Mouse (Mus musculus) liver, embryonic 11.5 days (tissue): ENCODE data around the gene Gstt1. TPM values are rescaled to one million over a fixed set of nuclear protein-coding genes. Genes with fewer than 3 reads are reported as not detected.
"Not testable (repeated sequence)": the region's sequence is repeated elsewhere in the genome, so short reads cannot be mapped to it uniquely, and the experiment has no call there.

Experiments used
- ATAC-seq: fragments of 200-750 bp; cut with Nextera tagmentation; replicated peaks from 2 replicates; pipeline ENCODE4 v1.8.0; 2017; ENCODE audit warnings: moderate number of reproducible peaks, mild to moderate bottlenecking, moderate TSS enrichment, moderate library complexity; ENCODE audit not compliant: low FRiP score
- DNase-seq: peaks from one replicate; pipeline ENCODE4 v3.0.0-alpha.2; 2017; ENCODE audit warnings: low spot score
- H3K27ac ChIP-seq: fragments of 300-500 bp; sonication (generic); 2 replicates; pipeline ENCODE4 v1.5.1; 2014; ENCODE audit warnings: mild to moderate bottlenecking, low read depth, low read length, control low read depth
- H3K27me3 ChIP-seq: fragments of 300-500 bp; sonication (generic); replicated peaks from 2 replicates; pipeline ENCODE4 v1.6.1; 2014; ENCODE audit warnings: low read length, mixed read lengths; ENCODE audit not compliant: control insufficient read depth, insufficient read depth
- H3K36me3 ChIP-seq: fragments of 300-500 bp; sonication (generic); 2 replicates; pipeline ENCODE4 v1.6.1; 2014; ENCODE audit warnings: mild to moderate bottlenecking, low read length, moderate library complexity, mixed read lengths; ENCODE audit not compliant: control insufficient read depth, insufficient read depth
- H3K4me1 ChIP-seq: fragments of 300-500 bp; sonication (generic); replicated peaks from 2 replicates; pipeline ENCODE4 v1.6.1; 2014; ENCODE audit warnings: low read length, mixed read lengths; ENCODE audit not compliant: control insufficient read depth, insufficient read depth
- H3K4me2 ChIP-seq: fragments of 300-500 bp; sonication (generic); 2 replicates; pipeline ENCODE4 v1.6.1; 2014; ENCODE audit warnings: mild to moderate bottlenecking, control low read depth, moderate library complexity
- H3K4me3 ChIP-seq: fragments of 300-500 bp; sonication (generic); 2 replicates; pipeline ENCODE4 v1.5.1; 2014; ENCODE audit warnings: low read depth, low read length, control low read depth
- H3K9ac ChIP-seq: fragments of 300-500 bp; sonication (generic); 2 replicates; pipeline ENCODE4 v1.6.1; 2014; ENCODE audit warnings: low read depth, low read length, control low read depth
- H3K9me3 ChIP-seq: fragments of 300-500 bp; sonication (generic); 2 replicates; pipeline ENCODE4 v1.6.1; 2016; ENCODE audit warnings: low read length, inconsistent platforms, mixed read lengths; ENCODE audit not compliant: control insufficient read depth
- WGBS: fragments of 180-500 bp; shearing (Covaris S2); extraction: QIAGEN DNeasy Blood & Tissue Kit; methylation state at CpG from one replicate; pipeline ENCODE4 v1.1.7; 2014; 5-methylcytosine and 5-hydroxymethylcytosine counted together
- polyA plus RNA-seq: library from polyadenylated mRNA; unstranded; fragments of >200 nt; fragmentation: Nextera tagmentation; extraction: Ambion mirVana; gene quantifications from 2 replicates; pipeline ENCODE4 v1.2.1, GENCODE M21; 2014

The Gstt1 gene
- polyA plus RNA-seq, 1 experiment from 2014 or later, result 43.0 TPM

DNA sequence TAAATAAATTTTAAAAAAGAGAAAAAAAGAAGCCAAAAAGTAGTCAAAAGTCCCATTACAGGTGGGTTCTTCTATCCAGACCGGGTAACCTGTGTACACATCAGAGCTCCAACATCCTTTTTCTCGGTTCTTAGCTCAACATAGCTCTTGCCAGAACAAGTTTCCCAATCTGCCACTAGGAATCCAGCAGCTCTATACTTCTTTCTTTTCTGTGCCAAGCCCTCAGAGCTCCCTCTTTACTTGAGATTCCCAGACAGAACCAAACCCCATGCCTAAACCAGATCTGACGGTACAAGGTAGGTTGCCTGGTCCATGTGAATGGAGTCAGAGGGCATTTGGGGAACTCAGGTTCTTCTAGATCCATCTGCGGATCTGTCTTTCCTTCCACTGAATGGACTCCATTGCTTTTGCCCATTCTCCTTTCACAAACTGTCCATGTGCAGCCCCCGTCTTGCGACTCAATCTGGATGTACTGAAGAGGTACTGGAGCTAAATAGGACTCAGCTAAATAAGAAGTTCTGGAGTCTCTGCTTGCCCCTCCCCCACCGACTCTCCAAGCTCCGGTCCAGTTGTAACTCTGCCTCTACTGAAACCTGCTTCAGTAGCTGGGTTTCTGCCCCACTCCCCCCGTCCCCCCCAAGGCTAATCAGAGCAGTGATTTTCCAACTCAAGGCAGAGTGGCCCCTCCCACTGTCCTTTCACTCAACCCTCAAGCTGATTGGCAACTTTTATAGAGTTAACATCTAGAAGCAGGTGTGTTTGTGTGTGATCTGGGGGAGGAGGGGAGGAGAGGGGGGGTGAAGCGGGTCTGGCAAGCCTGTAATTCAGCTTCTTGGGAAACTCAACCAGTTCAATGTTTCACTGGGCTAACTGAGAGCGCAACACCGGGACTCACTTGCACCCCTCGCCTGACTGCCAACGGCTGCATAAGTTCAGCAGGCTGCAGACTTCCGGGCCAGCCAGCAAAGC lies 18.9 kb downstream of the Gstt1 start:
- Histone ChIP-seq H3K4me1 (0 out of 2 replicates have a peak, but pooled peaks cover 3% of the 10 kb centered on the region), H3K4me3 (no peak overlapping the region), H3K27me3 (peaks cover 27% of the 10 kb centered on the region), H3K27ac (no peak overlapping the region), H3K9ac (no peak overlapping the region), H3K36me3 (no peaks in the 10 kb centered on the region), H3K4me2 (peak overlapping the region; percentile 88), H3K9me3 (no peaks in the 10 kb centered on the region)
- 36% methylated on average over 15 of the region's 15 CpGs for WGBS
- DNase-seq (no peak), ATAC-seq (no peak)

DNA sequence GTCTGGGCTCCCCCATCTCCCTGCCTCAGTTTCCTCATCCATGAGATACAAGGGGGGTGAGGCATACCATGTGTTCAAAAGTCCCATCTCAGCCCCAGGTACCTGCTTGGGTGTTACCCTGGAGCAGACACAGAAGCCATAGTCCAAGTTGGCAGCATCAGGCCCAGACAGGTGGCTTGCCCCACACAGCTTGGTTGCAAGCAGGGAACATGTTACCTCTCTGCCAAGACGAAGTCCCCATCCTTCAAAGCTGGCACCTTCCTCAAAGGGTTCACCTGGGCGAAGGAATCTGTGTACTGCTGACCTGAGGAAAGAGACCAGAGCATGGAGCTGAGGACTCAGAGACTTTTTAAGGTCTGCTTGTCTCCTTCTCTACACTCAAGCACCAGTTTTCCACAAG lies 20.5 kb downstream of the Gstt1 start:
- ATAC-seq, result no peak
- 75% methylated on average over 2 of the region's 2 CpGs for WGBS
- no peak for DNase-seq
- no peak overlapping the region for H3K4me2 ChIP-seq
- no peak overlapping the region for H3K4me3 ChIP-seq
- H3K27ac ChIP-seq, result no peak overlapping the region
- H3K9me3 ChIP-seq, result no peaks in the 10 kb centered on the region
- H3K4me1 ChIP-seq, result peaks cover 3% of the 10 kb centered on the region; the same call in 1 of the 2 replicates
- peaks cover 27% of the 10 kb centered on the region for H3K27me3 ChIP-seq
- H3K9ac ChIP-seq, result no peak overlapping the region
- H3K36me3 ChIP-seq, result no peaks in the 10 kb centered on the region

DNA sequence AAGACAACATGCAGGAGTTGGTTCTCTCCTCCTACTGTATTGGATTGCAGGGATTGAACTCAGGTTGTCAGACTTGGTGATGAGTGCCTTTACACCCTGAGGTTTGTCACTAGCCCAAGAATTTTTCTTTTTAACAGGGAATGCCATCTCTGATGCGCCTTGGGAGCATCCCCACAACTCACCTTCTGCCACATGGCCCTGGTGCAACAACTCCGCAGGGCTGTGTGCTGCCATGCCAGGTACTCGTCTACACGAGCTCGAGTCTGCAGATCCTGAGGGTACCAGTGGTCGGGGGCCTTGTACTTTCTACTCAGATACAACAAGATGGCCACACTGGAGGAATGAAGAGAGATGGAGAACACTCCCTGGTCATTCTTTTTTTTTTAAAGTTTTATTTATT lies 21.8 kb downstream of the Gstt1 start:
- DNase-seq, result no peak
- 83% methylated on average over 6 of the region's 6 CpGs for WGBS
- H3K9me3 ChIP-seq, result no peaks in the 10 kb centered on the region
- H3K4me2 ChIP-seq, result no peak overlapping the region
- H3K27ac ChIP-seq, result no peak overlapping the region
- no peak for ATAC-seq
- H3K27me3 ChIP-seq, result peaks cover 27% of the 10 kb centered on the region
- no peaks in the 10 kb centered on the region for H3K36me3 ChIP-seq
- H3K4me1 ChIP-seq, result peaks cover 6% of the 10 kb centered on the region
- H3K9ac ChIP-seq, result no peak overlapping the region
- no peak overlapping the region for H3K4me3 ChIP-seq

DNA sequence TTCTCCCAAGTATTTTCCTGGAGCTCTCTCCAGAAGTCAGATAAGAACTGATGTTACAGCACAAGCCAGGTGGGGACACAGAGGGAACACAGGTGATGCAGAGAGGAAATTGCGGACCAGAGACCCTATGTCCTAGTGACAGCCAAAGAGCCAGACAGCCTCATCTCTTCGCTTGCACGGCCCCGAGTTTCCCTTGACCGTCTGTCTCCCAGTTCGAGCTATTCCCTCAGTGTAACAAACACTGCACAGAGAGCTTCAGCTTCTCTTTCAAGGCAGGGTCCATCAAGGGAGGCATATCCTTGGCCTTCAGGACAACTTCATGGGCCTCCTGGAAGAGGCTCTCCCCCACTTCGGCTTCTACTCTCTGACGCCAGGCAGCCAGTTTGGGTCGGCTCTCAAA lies 23.8 kb downstream of the Gstt1 start:
- ATAC-seq (no peak), DNase-seq (no peak)
- 85% methylated on average over 9 of the region's 9 CpGs for WGBS
- Histone ChIP-seq H3K4me3 (no peak overlapping the region), H3K27ac (no peak overlapping the region), H3K9me3 (no peaks in the 10 kb centered on the region), H3K9ac (no peak overlapping the region), H3K36me3 (no peaks in the 10 kb centered on the region), H3K27me3 (peaks cover 11% of the 10 kb centered on the region), H3K4me1 (peaks cover 3% of the 10 kb centered on the region), H3K4me2 (no peak overlapping the region)

GRCm38 (mm10) chr10:75774102-75774501 lies 24.3 kb downstream of the Gstt1 start:
- Histone ChIP-seq H3K27ac (no peak overlapping the region), H3K9me3 (no peaks in the 10 kb centered on the region), H3K27me3 (peaks cover 6% of the 10 kb centered on the region), H3K9ac (no peak overlapping the region), H3K4me3 (no peak overlapping the region), H3K36me3 (no peaks in the 10 kb centered on the region), H3K4me2 (no peak overlapping the region; the same call in 1 of the 2 replicates), H3K4me1 (peaks cover 3% of the 10 kb centered on the region)
- WGBS, result 83% methylated on average over 5 of the region's 5 CpGs
- DNase-seq, result no peak
- no peak for ATAC-seq

- peak within 1 kb of the TSS; percentile 70 for H3K9ac ChIP-seq
- WGBS, result under 1% methylated on average over 43 of the region's 47 CpGs
- H3K36me3 ChIP-seq, result no peaks in the 10 kb centered on the region
- H3K27ac ChIP-seq, result peak within 1 kb of the TSS; percentile 65; the same call in 1 of the 2 replicates
- peak; percentile 85 for DNase-seq
- H3K4me1 ChIP-seq, result peaks cover 3% of the 10 kb centered on the region
- H3K4me2 ChIP-seq, result peak within 1 kb of the TSS; percentile 100
- no peaks in the 10 kb centered on the region for H3K9me3 ChIP-seq
- H3K27me3 ChIP-seq, result peaks cover 3% of the 10 kb centered on the region; the same call in 1 of the 2 replicates
- ATAC-seq, result peak; percentile 91
- peak within 1 kb of the TSS; percentile 64 for H3K4me3 ChIP-seq
Observed at GRCm38 (mm10) chr10:75772795-75773664, 25.4 kb downstream of the Gstt1 start, which contains the start of gene Ddt. TSS of gene Ddt (minus strand) at chr10:75773414.

DNA sequence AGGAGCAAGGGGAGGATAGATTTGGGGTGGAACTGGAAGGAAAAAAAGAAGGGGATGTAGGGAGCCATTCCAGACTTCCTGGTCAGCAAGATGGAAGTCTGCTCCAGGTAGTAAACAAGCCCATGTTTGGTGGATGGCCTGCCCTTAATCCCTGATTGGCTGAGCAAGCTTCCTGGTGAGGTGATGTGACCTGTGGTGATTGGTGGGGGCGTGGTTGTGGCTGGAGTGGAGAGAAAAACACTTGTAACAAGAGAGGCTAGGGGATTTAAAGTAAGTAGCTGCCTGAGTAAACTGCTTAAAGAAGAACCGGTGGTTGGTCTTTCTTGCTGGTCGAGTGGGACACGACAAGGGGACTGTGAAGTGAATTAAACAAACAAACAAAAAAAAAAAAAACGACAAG lies 30.6 kb downstream of the Gstt1 start:
- H3K36me3 ChIP-seq, H3K4me3 ChIP-seq: not testable (repeated sequence)
- 32% methylated on average over 5 of the region's 5 CpGs for WGBS

GRCm38 (mm10) chr10:75766856-75767255 lies 31.5 kb downstream of the Gstt1 start:
- DNase-seq, result no peak
- ATAC-seq, result no peak
- no peak overlapping the region for H3K9ac ChIP-seq
- H3K36me3 ChIP-seq, result no peaks in the 10 kb centered on the region
- whole genome bisulfite sequencing, result 76% methylated on average over 6 of the region's 6 CpGs
- no peak overlapping the region for H3K4me2 ChIP-seq
- no peaks in the 10 kb centered on the region for H3K9me3 ChIP-seq
- H3K4me3 ChIP-seq, result no peak overlapping the region
- H3K27me3 ChIP-seq, result no peaks in the 10 kb centered on the region
- H3K27ac ChIP-seq, result no peak overlapping the region
- H3K4me1 ChIP-seq, result peaks cover 3% of the 10 kb centered on the region

More for the DNA sequence above, 30.6 kb downstream of the Gstt1 start:
- DNase-seq, ATAC-seq, H3K27me3 ChIP-seq, H3K9ac ChIP-seq, H3K4me2 ChIP-seq, H3K27ac ChIP-seq, H3K4me1 ChIP-seq, H3K9me3 ChIP-seq: not testable (repeated sequence)
